Mouse (Mus musculus): ENCODE results near the gene Pttg1ip. TPM values are rescaled to one million over a fixed set of nuclear protein-coding genes. Genes with fewer than 3 reads are reported as not detected.

Gene Pttg1ip
- polyA plus RNA-seq, 1 experiment, result 321 TPM

DNA sequence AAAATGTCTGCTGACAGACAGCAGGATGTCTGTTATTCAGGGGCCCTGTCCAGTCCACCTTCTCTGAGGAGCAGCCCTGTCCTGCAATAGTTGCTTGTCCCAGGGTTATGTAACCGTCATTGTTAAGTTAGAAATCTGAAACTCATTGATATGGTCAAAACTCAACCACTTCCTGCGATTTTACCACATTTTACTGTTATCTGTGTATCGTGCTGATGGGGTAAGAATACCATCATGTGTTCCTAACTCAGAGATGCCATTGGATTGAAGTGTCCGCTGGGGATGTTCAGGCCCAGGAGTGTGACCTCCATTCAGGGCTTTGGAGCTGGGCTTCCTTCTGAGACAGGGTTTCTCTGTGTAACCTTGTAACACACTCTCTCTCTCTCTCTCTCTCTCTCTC lies 26.6 kb upstream of the Pttg1ip start:
- H3K36me3 ChIP-seq (ENCODE audit: control insufficient read depth, insufficient read depth, low read length), result no peaks in the 10 kb centered on the region
- no peaks in the 10 kb centered on the region for H3K27me3 ChIP-seq (replicated peaks; ENCODE audit: control insufficient read depth, insufficient read depth, low read length)
- no peak overlapping the region for H3K4me3 ChIP-seq (ENCODE audit: insufficient read depth, low read depth, low read length)
- WGBS, result 89% methylated on average over 4 of the region's 4 CpGs
- DNase-seq, result no peak
- no peaks in the 10 kb centered on the region; the same call in 1 of the 2 replicates for H3K4me1 ChIP-seq (ENCODE audit: control insufficient read depth, insufficient read depth, low read length)
- TF ChIP-seq POLR2A (IDR thresholded peaks at IDR 0.05; ENCODE audit: low read depth, low read length) (no peak), CTCF (conservative IDR thresholded peaks at IDR 0.05; ENCODE audit: insufficient read depth, insufficient read length, low read depth, low read length) (no peak)
- no peak overlapping the region for H3K27ac ChIP-seq (ENCODE audit: insufficient read depth, low read depth, low read length)

DNA sequence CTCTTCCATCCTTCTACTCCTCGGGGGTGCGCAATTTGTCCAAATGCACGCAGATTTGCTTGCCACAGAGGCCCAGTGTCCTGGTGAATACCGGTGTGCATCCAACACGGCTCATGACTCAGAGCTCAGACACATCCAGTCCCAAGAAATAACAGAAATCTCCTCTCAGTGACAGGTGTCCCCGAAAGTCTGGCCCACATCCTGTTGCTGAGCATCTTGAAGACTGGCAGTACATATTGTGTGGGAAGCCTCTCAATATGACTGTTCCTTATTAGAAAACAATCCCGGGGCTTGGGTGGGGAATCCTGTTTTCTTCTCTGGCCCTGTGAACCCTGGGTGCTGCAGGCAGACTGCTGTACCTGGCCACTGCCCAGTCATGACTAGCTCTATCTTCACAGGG lies 24.9 kb upstream of the Pttg1ip start:
- no peak for DNase-seq
- Histone ChIP-seq H3K36me3 (ENCODE audit: control insufficient read depth, insufficient read depth, low read length) (no peaks in the 10 kb centered on the region), H3K4me1 (ENCODE audit: control insufficient read depth, insufficient read depth, low read length) (no peaks in the 10 kb centered on the region), H3K4me3 (ENCODE audit: insufficient read depth, low read depth, low read length) (no peak overlapping the region), H3K27ac (ENCODE audit: insufficient read depth, low read depth, low read length) (no peak overlapping the region), H3K27me3 (replicated peaks; ENCODE audit: control insufficient read depth, insufficient read depth, low read length) (no peaks in the 10 kb centered on the region)
- 88% methylated on average over 7 of the region's 7 CpGs for WGBS
- TF ChIP-seq CTCF (conservative IDR thresholded peaks at IDR 0.05; ENCODE audit: insufficient read depth, insufficient read length, low read depth, low read length), result no peak

DNA sequence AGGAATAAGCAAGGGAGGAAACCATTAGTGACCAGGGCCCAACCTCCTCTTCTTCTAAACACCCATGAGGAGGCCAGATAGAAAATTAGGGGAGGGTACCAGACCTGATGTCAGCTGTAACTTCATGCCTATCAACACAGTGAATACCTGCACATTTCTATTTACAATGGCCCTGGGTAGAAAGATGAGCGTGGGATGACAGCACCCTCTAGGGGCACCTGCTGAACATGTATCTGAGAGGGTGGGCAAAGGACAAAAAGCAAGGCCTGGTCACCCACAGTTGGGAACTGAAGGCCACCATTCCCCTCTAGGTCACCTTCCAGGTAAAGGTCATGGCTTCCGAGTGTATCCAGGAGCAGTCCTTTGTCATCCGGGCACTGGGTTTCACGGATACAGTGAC lies 23.9 kb upstream of the Pttg1ip start:
- Histone ChIP-seq H3K4me1 (ENCODE audit: control insufficient read depth, insufficient read depth, low read length) (no peaks in the 10 kb centered on the region), H3K27me3 (replicated peaks; ENCODE audit: control insufficient read depth, insufficient read depth, low read length) (no peaks in the 10 kb centered on the region), H3K4me3 (ENCODE audit: insufficient read depth, low read depth, low read length) (no peak overlapping the region), H3K27ac (ENCODE audit: insufficient read depth, low read depth, low read length) (no peak overlapping the region), H3K36me3 (ENCODE audit: control insufficient read depth, insufficient read depth, low read length) (no peaks in the 10 kb centered on the region)
- peak; percentile 32 for DNase-seq
- 81% methylated on average over 4 of the region's 4 CpGs for WGBS
- TF ChIP-seq CTCF (conservative IDR thresholded peaks at IDR 0.05; ENCODE audit: insufficient read depth, insufficient read length, low read depth, low read length) (peak; percentile 69), POLR2A (IDR thresholded peaks at IDR 0.05; ENCODE audit: low read depth, low read length) (no peak)

- H3K36me3 ChIP-seq (ENCODE audit: control insufficient read depth, insufficient read depth, low read length), result no peaks in the 10 kb centered on the region
- WGBS, result 90% methylated on average over 11 of the region's 11 CpGs
- H3K27me3 ChIP-seq (replicated peaks; ENCODE audit: control insufficient read depth, insufficient read depth, low read length), result no peaks in the 10 kb centered on the region
- TF ChIP-seq POLR2A (IDR thresholded peaks at IDR 0.05; ENCODE audit: low read depth, low read length), result no peak
- no peak for TF ChIP-seq CTCF (conservative IDR thresholded peaks at IDR 0.05; ENCODE audit: insufficient read depth, insufficient read length, low read depth, low read length)
- H3K4me3 ChIP-seq (ENCODE audit: insufficient read depth, low read depth, low read length), result no peak overlapping the region
- no peak for DNase-seq
- no peaks in the 10 kb centered on the region for H3K4me1 ChIP-seq (ENCODE audit: control insufficient read depth, insufficient read depth, low read length)
- no peak overlapping the region for H3K27ac ChIP-seq (ENCODE audit: insufficient read depth, low read depth, low read length)
These were observed 21.4 kb upstream of the Pttg1ip start for GRCm38 (mm10) chr10:77560090-77560489.

DNA sequence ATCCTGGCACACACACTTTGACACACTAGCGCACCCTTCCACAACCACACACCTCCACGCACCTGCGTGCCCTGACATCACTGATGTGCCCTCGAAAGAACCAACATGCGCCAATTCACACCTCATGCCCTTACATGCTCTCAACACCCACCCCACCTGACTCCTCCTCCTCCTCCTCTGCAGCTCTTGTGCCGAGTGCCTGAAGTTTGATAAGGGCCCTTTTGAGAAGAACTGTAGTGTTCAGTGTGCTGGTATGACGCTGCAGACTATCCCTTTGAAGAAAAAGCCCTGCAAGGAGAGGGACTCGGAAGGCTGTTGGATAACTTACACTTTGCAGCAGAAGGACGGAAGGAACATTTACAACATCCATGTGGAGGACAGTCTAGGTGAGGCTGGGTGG lies 20.7 kb upstream of the Pttg1ip start:
- H3K27me3 ChIP-seq (replicated peaks; ENCODE audit: control insufficient read depth, insufficient read depth, low read length), result no peaks in the 10 kb centered on the region
- no peak overlapping the region for H3K4me3 ChIP-seq (ENCODE audit: insufficient read depth, low read depth, low read length)
- TF ChIP-seq POLR2A (IDR thresholded peaks at IDR 0.05; ENCODE audit: low read depth, low read length) (no peak), CTCF (conservative IDR thresholded peaks at IDR 0.05; ENCODE audit: insufficient read depth, insufficient read length, low read depth, low read length) (no peak)
- no peaks in the 10 kb centered on the region for H3K36me3 ChIP-seq (ENCODE audit: control insufficient read depth, insufficient read depth, low read length)
- no peak for DNase-seq
- no peak overlapping the region for H3K27ac ChIP-seq (ENCODE audit: insufficient read depth, low read depth, low read length)
- no peaks in the 10 kb centered on the region for H3K4me1 ChIP-seq (ENCODE audit: control insufficient read depth, insufficient read depth, low read length)
- whole genome bisulfite sequencing, result 91% methylated on average over 9 of the region's 9 CpGs

GRCm38 (mm10) chr10:77561508-77561907 lies 20.0 kb upstream of the Pttg1ip start:
- 93% methylated on average over 2 of the region's 2 CpGs for WGBS
- Histone ChIP-seq H3K27me3 (replicated peaks; ENCODE audit: control insufficient read depth, insufficient read depth, low read length) (no peaks in the 10 kb centered on the region), H3K4me3 (ENCODE audit: insufficient read depth, low read depth, low read length) (no peak overlapping the region), H3K4me1 (ENCODE audit: control insufficient read depth, insufficient read depth, low read length) (no peaks in the 10 kb centered on the region), H3K36me3 (ENCODE audit: control insufficient read depth, insufficient read depth, low read length) (no peaks in the 10 kb centered on the region), H3K27ac (ENCODE audit: insufficient read depth, low read depth, low read length) (no peak overlapping the region)
- DNase-seq, result no peak
- no peak for TF ChIP-seq POLR2A (IDR thresholded peaks at IDR 0.05; ENCODE audit: low read depth, low read length)
- TF ChIP-seq CTCF (conservative IDR thresholded peaks at IDR 0.05; ENCODE audit: insufficient read depth, insufficient read length, low read depth, low read length), result no peak

DNA sequence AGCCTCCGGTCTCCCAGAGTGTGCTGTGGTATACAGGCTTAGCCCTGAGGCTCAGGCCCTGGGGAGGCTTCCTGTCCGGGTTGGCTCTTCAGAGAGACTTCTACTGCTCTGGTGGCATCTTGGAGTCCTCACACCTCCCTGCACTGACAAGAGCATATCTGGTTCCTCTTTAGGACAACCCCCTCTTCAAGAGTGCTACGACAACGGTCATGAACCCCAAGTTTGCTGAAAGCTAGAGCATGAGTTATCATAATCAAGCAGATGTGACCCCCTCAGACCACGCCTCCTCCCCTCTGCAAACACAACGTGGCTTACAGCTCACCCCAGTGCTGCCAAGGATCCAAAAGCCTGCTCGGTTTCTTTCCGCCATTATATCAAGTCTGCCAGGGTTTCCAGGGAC lies 16.5 kb upstream of the Pttg1ip start:
- DNase-seq, result no peak
- WGBS, result 85% methylated on average over 8 of the region's 8 CpGs
- Histone ChIP-seq H3K4me1 (ENCODE audit: control insufficient read depth, insufficient read depth, low read length) (peaks cover 9% of the 10 kb centered on the region), H3K4me3 (ENCODE audit: insufficient read depth, low read depth, low read length) (no peak overlapping the region), H3K27ac (ENCODE audit: insufficient read depth, low read depth, low read length) (no peak overlapping the region), H3K36me3 (ENCODE audit: control insufficient read depth, insufficient read depth, low read length) (no peaks in the 10 kb centered on the region), H3K27me3 (replicated peaks; ENCODE audit: control insufficient read depth, insufficient read depth, low read length) (no peaks in the 10 kb centered on the region)
- TF ChIP-seq POLR2A (IDR thresholded peaks at IDR 0.05; ENCODE audit: low read depth, low read length) (no peak), CTCF (conservative IDR thresholded peaks at IDR 0.05; ENCODE audit: insufficient read depth, insufficient read length, low read depth, low read length) (no peak)

GRCm38 (mm10) chr10:77566651-77567050 lies 14.9 kb upstream of the Pttg1ip start:
- no peak for TF ChIP-seq POLR2A (IDR thresholded peaks at IDR 0.05; ENCODE audit: low read depth, low read length)
- TF ChIP-seq CTCF (conservative IDR thresholded peaks at IDR 0.05; ENCODE audit: insufficient read depth, insufficient read length, low read depth, low read length), result peak; percentile 92
- Histone ChIP-seq H3K36me3 (ENCODE audit: control insufficient read depth, insufficient read depth, low read length) (no peaks in the 10 kb centered on the region), H3K27ac (ENCODE audit: insufficient read depth, low read depth, low read length) (peak overlapping the region; percentile 54), H3K27me3 (replicated peaks; ENCODE audit: control insufficient read depth, insufficient read depth, low read length) (no peaks in the 10 kb centered on the region), H3K4me3 (ENCODE audit: insufficient read depth, low read depth, low read length) (no peak overlapping the region), H3K4me1 (ENCODE audit: control insufficient read depth, insufficient read depth, low read length) (peaks cover 17% of the 10 kb centered on the region)
- WGBS, result 21% methylated on average over 8 of the region's 8 CpGs
- peak; percentile 93 for DNase-seq

Measured in kidney, adult 2 months (tissue).